Mouse (Mus musculus): Measurements from ENCODE around the gene Gpx6.

The Gpx6 gene

DNA sequence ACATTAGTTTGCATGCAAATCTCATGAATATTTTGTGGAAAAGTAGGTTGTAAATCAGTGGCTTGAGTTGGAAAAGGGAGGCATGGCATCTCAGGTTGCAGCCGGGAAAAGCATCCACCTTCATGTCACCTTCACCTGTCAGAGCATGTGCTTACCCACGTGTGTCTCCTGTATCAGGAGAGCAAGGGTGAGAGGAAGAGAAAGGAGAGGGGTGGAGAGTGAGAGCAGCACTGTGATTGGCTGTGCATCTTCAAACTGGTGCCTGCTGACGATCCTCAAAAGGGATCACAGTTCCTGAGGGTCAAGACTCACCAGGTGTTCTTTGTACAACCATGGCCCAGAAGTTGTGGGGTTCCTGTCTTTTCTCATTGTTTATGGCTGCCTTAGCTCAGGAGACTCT, at the start of gene Gpx6:
Gene Gpx6 (plus strand): TSS at position 200 of the 400 bp plus-strand sequence.
- DNase-seq (ENCODE audit: low spot score in 2 of 2): no peak

DNA sequence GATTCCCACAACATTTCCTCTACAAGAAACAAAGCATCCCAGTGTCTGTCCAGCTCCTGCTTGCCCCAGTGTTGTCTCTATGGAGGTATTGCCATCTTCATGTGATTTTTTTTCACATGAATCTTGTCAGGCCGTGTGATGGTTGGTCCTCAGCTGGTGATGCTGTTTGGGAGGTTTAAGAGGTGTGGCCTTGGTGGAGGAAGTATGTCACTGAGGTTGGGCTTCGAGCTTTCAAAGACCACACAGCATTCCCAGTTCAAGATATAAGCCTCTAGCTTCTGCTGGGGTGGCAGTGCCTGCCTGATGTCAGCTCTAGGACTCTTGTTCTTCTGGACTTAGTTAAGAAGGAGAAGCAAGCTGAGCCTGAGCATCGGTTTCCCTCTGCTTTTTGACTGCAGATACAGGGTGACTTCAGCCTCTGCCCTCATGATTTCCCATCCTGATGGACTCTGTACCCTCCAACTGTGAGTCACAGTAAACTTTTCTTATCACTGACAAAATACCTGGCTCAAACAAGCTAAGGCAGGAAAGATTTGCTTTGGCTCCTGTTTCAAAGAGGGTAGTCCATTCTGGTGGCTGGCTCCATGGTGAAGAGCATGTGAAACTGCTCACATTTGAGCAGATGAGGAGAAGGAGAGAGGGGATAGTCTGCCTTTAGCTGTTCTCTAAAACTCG, 49.0 kb upstream of the Gpx6 start:
- DNase-seq (ENCODE audit: low spot score in 2 of 2): no peak

DNA sequence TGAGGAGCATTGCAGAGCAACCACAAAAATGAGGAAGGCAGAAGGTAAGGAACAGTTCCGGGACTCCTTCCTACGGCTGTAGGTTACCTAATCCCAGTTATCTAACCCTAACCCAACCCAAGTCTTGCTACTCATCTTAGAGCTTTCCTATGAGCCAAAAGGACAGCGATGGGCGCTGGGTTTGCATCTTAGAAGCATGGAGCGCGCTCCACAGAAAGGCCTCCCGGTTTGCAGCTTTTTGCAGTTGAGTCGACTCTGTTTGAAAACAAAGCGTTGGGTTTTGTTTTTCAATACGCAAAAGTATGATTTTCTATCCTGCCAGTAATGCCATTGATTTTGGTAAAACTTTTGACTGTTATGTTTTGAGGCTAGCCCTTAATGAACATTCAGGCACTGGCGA, 48.0 kb upstream of the Gpx6 start:
- no peak for DNase-seq (ENCODE audit: low spot score in 2 of 2)

DNA sequence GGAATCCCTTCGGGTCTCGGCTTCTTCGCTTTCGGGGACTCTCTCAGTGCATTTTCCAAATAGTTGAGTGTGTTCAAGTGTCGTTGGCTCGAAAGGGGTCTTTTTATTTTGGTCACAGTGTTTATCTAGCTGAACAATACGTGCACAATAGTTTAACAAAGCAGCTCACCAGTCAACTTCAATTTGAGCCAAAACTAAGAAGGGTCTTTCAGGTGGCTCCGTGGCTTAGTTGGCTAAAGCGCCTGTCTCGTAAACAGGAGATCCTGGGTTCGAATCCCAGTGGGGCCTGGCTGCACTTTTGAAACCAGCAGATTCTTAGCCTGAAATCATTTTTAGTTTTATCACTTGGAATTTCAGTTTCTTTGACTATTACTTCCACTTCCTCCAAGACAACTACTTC, 47.6 kb upstream of the Gpx6 start:
- no peak for DNase-seq (ENCODE audit: low spot score in 2 of 2)

GRCm38 (mm10) chr13:21265736-21266135, 46.2 kb upstream of the Gpx6 start:
- DNase-seq (ENCODE audit: low spot score in 2 of 2): no peak

- DNase-seq (ENCODE audit: low spot score in 2 of 2): no peak
These were observed 44.4 kb upstream of the Gpx6 start for GRCm38 (mm10) chr13:21267541-21267940.

DNA sequence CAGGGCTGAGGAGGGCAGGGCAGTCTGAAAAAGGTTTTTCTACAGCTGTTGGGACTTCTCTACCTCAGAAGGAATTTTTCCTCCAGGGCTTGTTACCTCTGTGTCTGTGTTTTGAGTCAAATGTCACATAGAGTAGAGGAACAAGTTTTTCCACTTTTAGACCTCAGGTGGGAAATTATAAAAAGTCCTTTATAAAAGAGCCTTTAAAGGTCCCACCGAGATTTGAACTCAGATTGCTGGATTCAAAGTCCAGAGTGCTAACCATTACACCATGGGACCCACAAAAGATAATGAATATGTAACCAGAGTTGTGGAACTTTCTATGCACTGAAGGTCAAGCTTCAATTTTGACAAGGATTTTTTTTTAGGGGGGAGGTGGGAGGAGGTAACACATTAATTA, 43.7 kb upstream of the Gpx6 start:
- no peak for DNase-seq (ENCODE audit: low spot score in 2 of 2)

DNA sequence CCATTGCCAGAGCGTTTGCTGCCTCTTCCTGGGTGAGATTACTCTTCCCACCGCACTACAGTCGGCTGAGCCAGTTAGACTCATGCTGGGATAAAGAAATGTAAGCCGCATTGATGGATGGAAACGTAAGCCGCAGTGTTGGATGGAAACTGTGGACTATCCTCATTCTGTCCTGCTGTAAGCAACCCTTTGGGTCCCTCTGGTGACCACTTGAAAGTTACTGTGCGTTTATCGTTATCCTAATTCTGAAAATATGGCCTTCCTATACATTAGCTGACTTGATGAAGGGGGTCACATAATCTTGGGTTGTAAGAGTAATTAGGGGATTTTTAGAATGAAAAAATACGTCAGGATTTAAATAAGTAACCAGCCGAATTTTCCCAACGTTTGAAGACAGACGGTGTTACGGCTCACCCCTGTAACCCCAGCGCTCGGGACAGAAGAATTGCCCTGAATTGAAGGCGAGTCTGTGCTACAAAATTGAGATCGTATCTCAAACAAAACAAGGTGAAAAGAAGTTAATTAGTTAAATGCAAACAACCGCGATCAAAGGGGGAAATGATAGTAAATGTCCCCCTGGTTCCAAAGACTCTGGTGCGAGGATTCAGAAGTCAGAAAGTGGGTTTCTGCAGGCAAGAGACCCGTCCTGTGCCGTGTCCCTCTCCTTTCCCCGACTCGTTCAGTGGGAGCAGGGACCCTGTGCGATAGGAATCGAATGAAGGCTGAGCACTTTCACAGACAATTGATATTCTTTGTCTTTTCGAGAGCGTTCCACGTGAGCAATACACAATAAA, 36.7 kb upstream of the Gpx6 start:
- DNase-seq (ENCODE audit: low spot score in 2 of 2): no peak

- peak in 1 of 2 experiments; percentile 26 for DNase-seq (ENCODE audit: low spot score in 2 of 2)
These were observed 35.9 kb upstream of the Gpx6 start for GRCm38 (mm10) chr13:21275815-21276550.

DNA sequence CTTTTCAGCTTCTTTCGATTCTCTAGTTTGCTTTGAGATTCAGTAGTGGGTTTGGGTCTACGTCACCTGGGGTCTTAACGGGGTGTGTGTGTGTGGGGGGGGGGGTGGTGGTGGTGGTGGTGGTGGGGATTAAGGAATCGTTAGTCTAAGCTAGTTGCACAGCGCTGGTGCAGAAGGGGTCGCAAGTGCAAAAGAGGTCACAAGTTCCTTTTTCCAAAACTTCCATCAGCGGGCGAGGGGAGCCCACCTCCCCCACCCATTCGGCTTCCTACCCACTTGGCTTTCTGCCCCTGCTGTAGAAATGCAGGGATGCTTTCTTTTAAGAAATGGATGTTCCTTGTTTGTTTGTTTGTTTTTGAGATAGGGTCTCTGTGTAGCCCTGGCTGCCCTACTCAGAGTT, 35.4 kb upstream of the Gpx6 start:
- DNase-seq (ENCODE audit: low spot score in 2 of 2): no peak

GRCm38 (mm10) chr13:21279076-21279475, 32.8 kb upstream of the Gpx6 start:
- no peak for DNase-seq (ENCODE audit: low spot score in 2 of 2)

- DNase-seq (ENCODE audit: low spot score in 2 of 2): peak; percentile 46 to 74
These were observed 32.4 kb upstream of the Gpx6 start for GRCm38 (mm10) chr13:21279559-21279958.

DNA sequence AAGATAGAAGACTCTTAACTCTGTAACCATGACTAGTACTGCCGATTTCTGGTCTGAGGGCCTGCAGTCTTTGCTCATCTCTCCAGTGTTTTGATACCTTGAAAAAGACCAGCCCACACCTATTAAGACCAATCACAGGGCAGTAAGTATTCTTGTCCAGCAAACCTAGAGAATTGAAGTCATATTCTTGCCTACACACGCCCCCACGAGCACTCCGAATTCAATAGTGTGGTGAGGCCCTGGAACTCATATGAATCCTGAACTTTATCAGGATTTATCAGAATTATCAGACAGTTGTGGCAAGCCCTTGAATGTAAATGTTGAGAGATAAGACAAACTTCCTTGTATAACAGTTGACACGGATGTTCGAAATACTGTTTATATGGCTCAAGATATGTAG, 19.3 kb upstream of the Gpx6 start, which contains the start of gene Gpx5:
Gene Gpx5 (minus strand): TSS at position 101 of the 400 bp plus-strand sequence.
- DNase-seq (ENCODE audit: low spot score in 2 of 2): no peak

- no peak for DNase-seq (ENCODE audit: low spot score in 2 of 2)
These were observed 13.4 kb upstream of the Gpx6 start for GRCm38 (mm10) chr13:21298557-21298956.

DNA sequence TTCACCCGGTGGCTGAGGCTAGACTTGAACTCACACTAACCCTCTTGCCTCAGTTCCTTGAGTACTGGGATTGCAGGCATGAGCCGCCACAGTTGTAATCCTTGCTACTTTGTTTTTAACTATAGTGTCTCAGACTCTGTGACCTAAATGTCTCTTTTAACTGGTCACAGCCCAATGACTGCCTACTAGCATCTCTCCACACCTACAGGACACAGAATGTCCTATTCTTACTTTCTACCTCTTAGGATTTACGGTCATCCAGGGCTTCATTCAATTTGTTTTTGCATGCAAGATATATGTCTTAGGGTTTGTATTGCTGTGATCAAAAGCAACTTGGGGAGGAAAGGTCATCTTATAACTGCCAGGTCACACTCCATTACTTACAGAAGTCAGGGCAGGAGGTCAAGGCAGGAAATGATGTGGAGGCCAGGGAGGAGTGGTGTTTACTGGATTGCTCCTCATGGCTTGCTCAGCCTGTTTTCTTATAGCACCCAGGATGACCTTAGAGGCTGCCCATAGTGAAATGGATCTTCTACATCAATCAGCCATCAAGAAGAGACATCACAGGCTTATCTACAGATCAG, 7.3 kb upstream of the Gpx6 start:
- no peak for DNase-seq (ENCODE audit: low spot score in 2 of 2)

DNA sequence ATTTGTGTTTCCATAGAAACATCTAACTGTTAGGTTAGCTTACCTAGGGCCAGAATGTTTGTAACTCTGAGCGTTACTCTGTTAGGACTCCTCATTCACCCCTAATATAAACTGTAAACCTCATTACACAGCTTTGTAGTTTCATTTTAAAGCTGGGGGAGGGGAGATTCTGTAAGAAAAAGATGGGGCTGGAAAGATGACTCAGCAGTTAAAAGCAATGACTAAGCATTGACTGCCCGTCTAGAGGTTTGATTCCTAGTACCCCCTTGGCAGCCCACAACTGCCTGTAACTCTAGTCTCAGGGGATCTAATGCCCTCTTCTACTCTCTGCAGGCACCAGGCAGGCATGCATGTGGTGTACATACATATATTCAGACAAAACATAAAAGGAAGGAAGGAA, 2.1 kb upstream of the Gpx6 start:
- DNase-seq (ENCODE audit: low spot score in 2 of 2): no peak

- DNase-seq (ENCODE audit: low spot score in 2 of 2): no peak
These were observed 929 bp downstream of the Gpx6 start for GRCm38 (mm10) chr13:21312854-21313253.

- no peak for DNase-seq (ENCODE audit: low spot score in 2 of 2)
These were observed 2.0 kb downstream of the Gpx6 start for GRCm38 (mm10) chr13:21313903-21314302.

DNA sequence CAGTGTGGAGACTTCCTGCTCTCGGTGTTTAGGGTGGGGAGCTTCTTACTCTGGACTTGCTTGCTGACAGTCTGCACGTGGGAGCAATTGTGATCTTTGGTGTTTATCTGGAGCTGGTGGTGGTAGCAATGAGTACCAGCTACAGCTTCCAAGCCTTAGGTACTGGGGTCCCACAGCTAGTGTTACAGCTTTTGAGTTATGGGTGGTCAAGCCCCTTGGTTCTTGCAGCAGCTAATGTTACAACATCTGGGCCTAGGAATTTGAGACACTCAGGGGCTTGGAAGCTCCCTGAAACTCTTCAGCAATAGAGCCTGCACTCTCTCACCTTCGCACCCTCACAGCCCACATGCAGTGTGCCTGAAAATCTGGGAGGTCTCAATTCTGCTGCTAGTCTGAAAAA, 8.3 kb downstream of the Gpx6 start:
- DNase-seq (ENCODE audit: low spot score in 2 of 2): no peak

DNA sequence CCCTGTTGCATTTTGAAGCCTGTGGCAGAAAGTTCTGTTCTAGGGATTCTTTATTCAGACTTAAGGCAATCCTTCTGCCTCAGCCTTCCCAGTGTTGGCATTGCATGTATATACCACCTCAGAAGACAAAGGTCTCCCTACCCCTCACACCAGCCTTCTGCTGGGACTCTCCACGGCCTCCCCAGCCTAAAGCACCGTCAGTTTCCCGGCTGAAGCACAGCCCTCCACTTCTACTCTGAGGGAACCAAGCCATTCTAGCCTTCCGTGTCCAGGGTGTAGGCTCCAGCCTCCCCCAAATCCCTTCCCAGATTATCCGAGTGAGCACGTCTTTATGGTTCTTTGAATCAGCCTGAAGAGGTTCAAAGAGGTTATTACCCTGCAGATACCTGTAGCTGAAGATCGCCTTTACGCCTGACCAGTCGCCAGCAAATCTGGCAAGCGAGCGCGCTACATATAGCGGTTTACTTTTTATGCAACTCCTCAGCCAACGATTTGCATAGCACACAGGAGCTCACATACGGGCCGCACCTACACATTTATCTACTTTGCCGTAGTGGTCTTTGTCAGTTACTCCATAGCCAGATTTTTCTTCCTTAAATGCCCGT, 10.1 kb downstream of the Gpx6 start:
- no peak for DNase-seq (ENCODE audit: low spot score in 2 of 2)

DNA sequence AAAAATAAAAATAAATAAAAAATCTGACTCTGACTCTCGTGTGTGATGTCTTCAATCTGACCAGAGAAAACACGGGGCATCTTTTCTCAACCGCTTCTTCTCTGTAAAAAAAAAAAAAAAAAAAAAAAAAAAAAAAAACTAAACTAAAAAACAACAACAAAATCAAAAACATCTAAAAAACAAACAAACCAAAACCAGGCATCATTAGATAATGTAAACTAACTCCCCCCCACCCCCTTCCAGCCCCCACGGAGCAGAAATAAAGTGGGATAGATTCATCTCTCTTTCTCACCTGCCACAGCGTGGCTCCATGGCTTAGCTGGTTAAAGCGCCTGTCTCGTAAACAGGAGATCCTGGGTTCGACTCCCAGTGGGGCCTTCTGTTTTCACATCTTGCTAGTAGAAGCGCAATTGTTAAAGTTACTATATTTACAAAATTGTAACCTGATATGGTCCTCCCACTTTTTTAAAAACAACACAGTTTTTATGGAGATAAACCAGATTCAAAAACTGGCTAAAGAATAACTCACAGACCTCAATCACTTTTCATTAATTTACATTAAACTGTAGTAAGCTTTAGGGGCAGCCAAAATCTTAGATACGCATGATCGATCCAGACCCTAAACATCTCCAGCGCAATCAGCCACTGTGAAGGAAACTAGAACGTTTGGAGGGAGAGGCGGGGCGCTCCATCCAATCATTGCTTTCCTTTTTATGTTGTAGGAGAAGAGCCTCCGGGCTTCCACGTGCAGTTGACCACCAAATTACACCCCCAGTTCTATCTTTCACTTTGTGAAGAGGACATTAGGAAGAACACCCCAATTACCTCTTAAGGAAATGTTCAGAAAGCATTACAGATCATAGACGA, 10.8 kb downstream of the Gpx6 start:
- DNase-seq (ENCODE audit: low spot score in 2 of 2): no peak
